Mouse (Mus musculus) thymus, adult 2 months (tissue): ENCODE measurements around the gene Kcnmb1.

Experiments
- CTCF ChIP-seq: fragments of 200-500 bp; IDR thresholded peaks from 2 replicates; pipeline ENCODE4 v1.5.1; 2012; ENCODE audit warnings: mild to moderate bottlenecking, control low read depth, low read length, moderate library complexity, borderline replicate concordance; ENCODE audit not compliant: control insufficient read depth, poor library complexity, insufficient read depth; ENCODE audit errors: extremely low read depth
- POLR2A ChIP-seq: fragments of 200-500 bp; IDR thresholded peaks from 2 replicates; pipeline ENCODE4 v1.6.1; 2012; ENCODE audit warnings: mild to moderate bottlenecking, low read length, control low read depth, moderate library complexity; ENCODE audit not compliant: control insufficient read depth, poor library complexity, insufficient read depth; ENCODE audit errors: extremely low read depth

GRCm38 (mm10) chr11:33957595-33957994 lies 5.2 kb upstream of the Kcnmb1 start:
- TF ChIP-seq CTCF (no peak), POLR2A (no peak)
